Mouse (Mus musculus): ENCODE measurements around the gene Maml2.

GRCm38 (mm10) chr9:13446703-13447285 is 149.0 kb downstream of the Maml2 start, which contains the start of gene Gm17571:
- TF ChIP-seq CTCF (IDR thresholded peaks at IDR 0.05; ENCODE audit: low read depth) (no peak), EP300 (optimal IDR thresholded peaks at IDR 0.05) (no peak)

All from stomach, postnatal 0 days (tissue).